Mouse (Mus musculus) CD4-positive, CD25-positive, alpha-beta regulatory T cell, adult 4 months (primary cell): ENCODE data around the gene 4930539E08Rik. TPM values are rescaled to one million over a fixed set of nuclear protein-coding genes. Genes with fewer than 3 reads are reported as not detected.
A peak's percentile ranks its signal among the peaks of the same experiment; 100 is the strongest.

Experiments used
- ATAC-seq: one replicate; pipeline ENCODE4 v1.8.0; 2017
- polyA plus RNA-seq, 2 experiments: library from polyadenylated mRNA; unstranded; fragments of 100-300 nt; shearing (Covaris generic); gene quantifications; one replicate each; pipeline ENCODE4 v1.2.1; 2017

4930539E08Rik gene
- 1 to 10 TPM; 2.0 to 3.4 TPM for polyA plus RNA-seq

- ATAC-seq: no peak
These were observed at the start of gene 4930539E08Rik for GRCm38 (mm10) chr17:28915060-28915628. 4930539E08Rik (minus strand) TSS chr17:28915324.

DNA sequence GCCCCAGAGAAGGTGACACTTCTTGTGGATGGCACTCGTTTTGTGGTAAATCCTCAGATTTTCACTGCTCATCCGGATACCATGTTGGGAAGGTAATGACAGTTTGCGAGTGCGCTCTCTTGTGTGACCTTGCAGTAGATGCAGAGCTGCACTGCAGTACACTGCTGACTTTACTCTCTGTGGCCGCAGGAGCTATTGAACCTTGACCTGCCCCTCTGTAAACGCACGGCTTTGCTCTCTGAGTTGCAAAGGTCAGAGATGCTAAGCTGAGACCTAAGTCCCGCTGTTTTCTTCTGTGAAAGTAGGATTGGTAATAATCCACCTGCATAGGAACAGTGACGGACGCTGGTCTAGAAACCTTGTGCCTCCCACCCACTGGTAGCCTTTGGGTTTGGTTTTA is 46.5 kb upstream of the 4930539E08Rik start:
- ATAC-seq: no peak

- ATAC-seq: no peak
These were observed 45.5 kb upstream of the 4930539E08Rik start for GRCm38 (mm10) chr17:28960597-28960996.

- ATAC-seq: no peak
These were observed 39.3 kb upstream of the 4930539E08Rik start for GRCm38 (mm10) chr17:28954416-28954815.

GRCm38 (mm10) chr17:28953251-28953650 is 38.1 kb upstream of the 4930539E08Rik start:
- ATAC-seq: peak; percentile 28

DNA sequence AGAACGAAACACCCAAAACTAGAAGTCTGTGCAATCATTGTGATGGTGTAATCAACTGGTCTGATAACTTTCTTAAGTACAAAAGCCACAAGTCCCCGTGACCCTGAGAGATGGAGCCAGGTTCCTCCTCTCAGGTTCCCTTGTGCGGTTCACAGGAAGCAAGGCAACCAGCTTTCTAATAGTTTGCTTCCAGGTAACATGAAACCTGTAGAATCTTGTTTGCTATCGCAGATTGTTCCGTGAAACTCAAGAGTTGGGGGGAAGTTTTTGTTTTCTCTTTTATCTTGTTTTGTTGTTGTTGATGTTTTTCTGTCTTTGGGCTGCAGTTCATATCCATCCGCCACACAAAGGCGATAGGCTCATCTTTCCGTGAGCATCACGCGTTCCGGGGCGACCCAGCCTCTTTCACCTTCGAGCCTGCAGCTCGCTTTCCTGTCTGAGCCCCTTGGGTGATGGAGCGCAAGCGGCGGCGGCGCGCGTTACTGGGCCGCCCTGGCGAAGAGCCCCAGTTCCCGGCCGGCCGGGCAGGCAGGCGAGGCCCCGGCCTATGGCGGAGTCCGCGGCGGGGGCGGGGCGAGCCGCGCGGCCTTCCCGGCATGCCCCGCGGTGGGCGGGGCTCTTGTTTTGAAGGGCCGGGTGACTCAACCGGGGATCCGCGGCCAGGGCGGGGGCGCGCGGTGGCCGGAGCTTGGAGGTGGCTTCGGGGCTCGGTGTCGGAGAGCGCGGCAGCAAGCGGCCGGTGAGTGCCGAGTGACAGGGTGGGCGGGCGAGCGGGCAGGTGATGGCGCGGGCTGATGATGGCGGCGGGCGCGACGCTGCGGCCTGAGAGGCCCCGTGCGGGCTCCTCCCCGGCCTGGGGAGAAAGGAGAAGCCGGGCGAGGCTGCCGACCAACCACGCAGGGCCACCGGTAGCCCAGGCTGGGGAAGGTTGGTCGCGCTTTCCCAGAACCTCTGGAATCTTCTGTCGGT is 37.0 kb upstream of the 4930539E08Rik start, which contains the start of gene Kctd20:
Gene Kctd20 (plus strand): TSS at position 120 of the 969 bp plus-strand sequence.
- peak; percentile 84 for ATAC-seq

GRCm38 (mm10) chr17:28950751-28951150 is 35.6 kb upstream of the 4930539E08Rik start:
- no peak for ATAC-seq

DNA sequence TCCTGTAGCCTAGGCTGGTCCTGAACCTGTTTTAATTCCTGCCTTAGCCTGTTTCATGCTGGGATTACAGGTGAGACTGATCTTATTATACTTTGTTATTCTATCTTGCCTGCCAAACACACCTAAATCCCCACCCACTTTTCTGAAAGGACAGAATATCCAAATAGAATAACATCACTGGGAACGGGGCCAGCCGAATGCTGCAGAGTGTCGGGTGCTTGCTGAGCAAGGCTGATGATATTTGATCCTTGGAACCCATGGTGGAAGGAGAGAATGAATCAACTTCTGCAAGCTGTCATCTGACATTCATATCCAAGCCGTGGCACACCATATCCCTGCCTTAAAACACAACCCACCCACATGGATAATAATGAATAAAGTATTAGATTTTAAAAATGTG is 33.5 kb upstream of the 4930539E08Rik start:
- no peak for ATAC-seq

GRCm38 (mm10) chr17:28947011-28947939 is 32.2 kb upstream of the 4930539E08Rik start:
- no peak for ATAC-seq

GRCm38 (mm10) chr17:28944481-28944880 is 29.4 kb upstream of the 4930539E08Rik start:
- ATAC-seq: no peak

DNA sequence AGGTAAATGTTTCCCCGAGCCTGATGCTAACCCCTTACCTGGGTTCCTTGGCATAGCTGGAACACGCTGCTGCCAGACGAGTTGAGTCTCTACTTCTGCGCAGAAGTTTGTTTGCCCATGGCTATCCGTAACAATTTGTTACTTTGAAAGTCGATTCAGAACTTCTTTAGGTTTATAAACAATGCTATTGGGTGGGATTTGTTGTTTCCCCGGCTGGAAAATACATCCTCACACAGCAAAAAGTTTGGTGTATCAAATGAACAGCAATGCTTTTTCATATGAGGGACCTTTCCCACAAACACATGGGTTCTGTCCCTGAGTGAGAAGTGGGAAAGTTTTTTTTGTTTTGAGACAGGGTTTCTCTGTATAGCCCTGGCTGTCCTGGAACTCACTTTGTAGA is 28.6 kb upstream of the 4930539E08Rik start, which contains the start of gene Pxt1:
Gene Pxt1 (minus strand): TSS at position 101 of the 400 bp plus-strand sequence.
- no peak for ATAC-seq

DNA sequence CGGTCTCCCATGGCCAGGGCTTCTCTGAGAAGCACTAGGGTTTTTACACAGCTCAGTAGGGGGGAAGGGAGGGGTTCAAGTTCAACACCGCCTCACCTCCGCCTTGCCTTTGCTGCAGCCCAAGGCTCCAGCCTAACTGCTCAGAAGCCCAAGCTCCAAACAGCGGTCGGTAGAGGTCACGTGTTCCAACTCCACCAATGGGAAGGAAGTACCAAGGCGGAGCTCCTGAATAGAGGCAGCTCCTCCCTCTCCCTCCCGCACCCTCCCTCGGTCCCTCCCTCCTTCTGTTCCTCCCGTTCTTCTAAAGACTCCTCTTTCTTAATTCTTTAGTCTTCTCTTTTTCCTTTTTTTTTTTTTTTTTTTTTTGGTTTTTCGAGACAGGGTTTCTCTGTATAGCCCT is 27.0 kb upstream of the 4930539E08Rik start:
- ATAC-seq: no peak

- ATAC-seq: no peak
These were observed 25.8 kb upstream of the 4930539E08Rik start for GRCm38 (mm10) chr17:28940776-28941555.

DNA sequence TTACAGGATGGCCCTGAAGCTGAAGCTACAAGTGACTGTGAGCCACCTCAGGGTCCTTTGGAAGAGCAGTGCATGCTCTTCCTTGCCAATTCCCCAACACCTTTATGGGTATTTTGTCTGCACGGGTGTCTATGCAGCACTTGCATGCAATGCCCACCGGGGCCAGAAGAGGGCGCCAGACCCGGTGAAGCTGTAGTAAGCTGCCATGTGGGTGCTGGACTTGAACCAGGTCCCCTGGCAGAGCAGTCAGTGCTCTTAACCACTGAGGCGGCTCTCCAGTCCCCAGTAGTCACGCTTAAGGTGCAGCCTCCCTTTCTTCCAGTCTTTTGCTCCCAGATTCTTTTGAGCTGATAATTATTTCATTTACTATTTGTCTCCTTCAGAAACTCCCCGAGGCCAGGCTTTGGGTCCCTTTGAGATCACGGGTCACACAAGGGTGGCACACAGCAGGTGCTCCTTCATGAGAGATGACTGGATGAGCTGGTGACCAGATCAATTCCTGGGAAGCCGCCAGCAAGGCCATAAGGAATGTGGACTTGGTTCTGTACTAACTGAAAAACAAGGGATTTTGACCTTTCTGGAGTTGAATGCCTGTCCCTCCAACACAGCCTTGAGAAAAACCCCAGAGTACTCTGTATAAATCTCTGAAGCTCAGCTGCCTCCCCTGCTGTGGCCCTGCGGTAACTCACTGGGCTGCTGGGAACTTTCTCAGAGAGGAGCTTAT is 21.7 kb upstream of the 4930539E08Rik start:
- no peak for ATAC-seq

GRCm38 (mm10) chr17:28936133-28936532 is 21.0 kb upstream of the 4930539E08Rik start:
- ATAC-seq: no peak

GRCm38 (mm10) chr17:28934120-28934916 is 19.2 kb upstream of the 4930539E08Rik start:
- ATAC-seq: no peak

- no peak for ATAC-seq
These were observed 17.1 kb upstream of the 4930539E08Rik start for GRCm38 (mm10) chr17:28932274-28932673.

DNA sequence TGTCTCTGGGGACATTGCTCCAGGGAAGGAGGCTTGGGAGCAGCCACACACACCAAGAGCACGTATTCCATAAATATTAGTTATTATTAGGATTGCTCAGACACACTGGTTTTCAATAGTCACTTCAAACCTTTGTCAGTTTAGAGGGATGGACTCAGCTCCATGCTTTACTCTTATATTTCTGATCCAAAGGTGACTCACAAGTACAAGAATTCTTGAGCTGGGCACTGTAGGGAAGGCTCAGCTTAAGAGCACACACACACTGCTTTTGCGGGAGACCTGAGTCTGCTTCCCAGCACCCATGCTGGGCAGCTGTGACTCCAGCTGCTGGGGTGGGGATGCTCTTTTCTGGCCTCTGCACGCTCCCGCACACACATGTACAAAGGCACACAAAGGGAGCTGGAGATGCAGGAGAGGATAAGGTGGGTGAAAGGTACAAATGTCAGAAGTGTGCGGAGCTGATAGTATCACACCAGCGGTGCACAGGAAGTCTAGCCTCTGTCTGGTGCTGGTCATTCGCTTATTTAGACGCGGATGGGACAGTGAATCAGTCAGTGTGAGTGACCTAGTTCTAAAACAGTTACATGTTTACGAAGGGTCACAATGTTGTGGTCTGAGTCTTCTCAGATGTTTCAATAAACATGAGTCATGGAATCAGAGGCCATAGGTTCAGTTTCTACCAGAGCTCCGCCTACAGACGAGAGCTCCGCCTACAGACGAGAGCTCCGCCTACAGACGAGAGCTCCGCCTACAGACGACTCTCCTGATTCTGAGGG is 16.5 kb upstream of the 4930539E08Rik start:
- ATAC-seq: no peak

GRCm38 (mm10) chr17:28930392-28931074 is 15.4 kb upstream of the 4930539E08Rik start:
- ATAC-seq: no peak
